Comparison of ENCODE assay signal across 8 mouse cellular contexts in genomic region chr13:49058528-49058927, GRCm38 (mm10).
A peak's percentile ranks its signal among the peaks of the same experiment; 100 is the strongest.
DNase-seq lines count a peak whose midpoint lies in the region; ATAC-seq and TF ChIP-seq lines count a peak whose summit lies in the region.

No protein-coding gene starts in this region.

- no peaks in the 10 kb centered on the region for H3K4me1 ChIP-seq in forebrain, embryonic 14.5 days (ENCODE audit: control insufficient read depth, insufficient read depth, low read length)

- WGBS in forebrain, embryonic 14.5 days = 96% methylated on average over 4 of the region's 4 CpGs

- H3K36me3 ChIP-seq in forebrain, embryonic 14.5 days (ENCODE audit: control insufficient read depth, insufficient read depth, low read length) = peaks cover 63% of the 10 kb centered on the region

- TF ChIP-seq CTCF in layer of hippocampus, adult 2 months (conservative IDR thresholded peaks at IDR 0.05) = peak; percentile 81

- no peak overlapping the region for H3K4me3 ChIP-seq in layer of hippocampus, adult 2 months
- H3K4me3 ChIP-seq in forebrain, embryonic 14.5 days (ENCODE audit: low read depth, low read length) = no peak overlapping the region

- no peak for DNase-seq in layer of hippocampus, adult 2 months (ENCODE audit: low spot score in 2 of 2)
- no peak for DNase-seq in layer of hippocampus, postnatal 25 days (ENCODE audit: extremely low spot score in 1 of 2, low spot score in 1 of 2)
- peak; percentile 17 to 29 for DNase-seq in adrenal gland, adult 18-20 months (ENCODE audit: low spot score in 2 of 2)
- DNase-seq in cerebellum, postnatal 10 days = peak; percentile 59 to 68
- DNase-seq in kidney, postnatal 36 days = peak; percentile 49 to 77
- peak; percentile 28 to 44 for DNase-seq in urinary bladder, postnatal 36 days (ENCODE audit: low spot score in 2 of 2)
- DNase-seq in neural tube, embryonic 10.5 days (ENCODE audit: extremely low spot score, low spot score) = no peak
- DNase-seq in forebrain, embryonic 14.5 days (ENCODE audit: low spot score) = no peak

- H3K9me3 ChIP-seq in forebrain, embryonic 14.5 days (replicated peaks; ENCODE audit: control insufficient read depth, low read length) = no peaks in the 10 kb centered on the region

- no peak overlapping the region for H3K9ac ChIP-seq in forebrain, embryonic 14.5 days (ENCODE audit: low read length)

- ATAC-seq in forebrain, embryonic 14.5 days = no peak

- no peak overlapping the region for H3K4me2 ChIP-seq in forebrain, embryonic 14.5 days (ENCODE audit: low read length)

- no peaks in the 10 kb centered on the region for H3K27me3 ChIP-seq in forebrain, embryonic 14.5 days (replicated peaks; ENCODE audit: control insufficient read depth, insufficient read depth, low read length)

- no peak overlapping the region for H3K27ac ChIP-seq in layer of hippocampus, adult 2 months
- no peak overlapping the region for H3K27ac ChIP-seq in forebrain, embryonic 14.5 days (ENCODE audit: low read depth, low read length)

Comparison
In these comparisons a context has a peak if more than half of its experiments do, and no peak if none do; other contexts are left out.
1. DNase-seq: peak in adrenal gland, adult 18-20 months (2 of 2), cerebellum, postnatal 10 days (2 of 2), kidney, postnatal 36 days (2 of 2) and urinary bladder, postnatal 36 days (2 of 2); none in layer of hippocampus, adult 2 months (0 of 2), layer of hippocampus, postnatal 25 days (0 of 2), neural tube, embryonic 10.5 days (single experiment) and forebrain, embryonic 14.5 days (single experiment).